Mouse (Mus musculus): ENCODE measurements at regions not wholly inside any gene's neighbourhood (a gene's known extent, or its start where the extent isn't known, plus 50 kb on each side); places are given as distances from the start of the nearest gene placed in this dataset.
A peak's percentile ranks its signal among the peaks of the same experiment; 100 is the strongest.

DNA sequence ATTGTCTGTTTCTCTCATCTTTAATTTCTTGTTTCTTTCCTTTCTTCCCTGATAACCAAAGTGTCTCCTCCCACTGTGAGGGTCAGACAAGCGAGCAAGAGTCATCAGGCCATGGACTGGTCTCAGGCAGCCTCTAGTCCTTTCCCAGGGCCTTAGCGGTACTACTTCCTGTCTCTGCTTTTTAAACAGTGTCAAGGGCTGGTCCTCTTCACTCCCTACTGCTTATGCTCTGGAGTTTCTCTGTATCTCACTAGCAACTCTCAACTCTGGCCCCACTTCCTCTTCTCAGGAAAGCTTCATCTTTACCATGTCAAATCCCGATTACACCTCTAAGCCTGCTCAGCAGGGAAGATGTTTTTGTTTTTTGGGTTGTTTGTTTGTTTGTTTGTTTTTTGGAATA, 124.1 kb downstream of the Pten start:
- no peak for DNase-seq (ENCODE audit: inconsistent ontology term)

DNA sequence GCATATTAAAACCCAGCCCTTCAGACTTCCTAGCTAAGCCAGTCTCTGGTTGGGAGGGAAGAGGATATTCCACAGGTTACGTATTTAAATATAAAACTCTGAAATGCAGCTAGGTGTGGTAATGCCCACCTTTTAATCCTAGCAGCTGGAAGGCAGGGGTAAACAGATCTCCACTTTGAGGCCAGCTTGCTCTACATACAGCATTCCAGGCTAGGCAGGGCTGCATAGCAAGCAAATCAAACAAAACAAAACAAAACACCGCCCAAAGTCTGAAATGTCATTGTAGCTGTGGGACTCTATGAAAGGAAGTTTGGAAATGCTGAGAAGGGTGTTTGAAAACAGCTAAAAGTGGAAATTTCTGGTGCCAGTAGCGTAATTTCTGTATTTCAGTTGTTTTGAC, 127.0 kb downstream of the Pten start:
- DNase-seq (ENCODE audit: inconsistent ontology term) = no peak

DNA sequence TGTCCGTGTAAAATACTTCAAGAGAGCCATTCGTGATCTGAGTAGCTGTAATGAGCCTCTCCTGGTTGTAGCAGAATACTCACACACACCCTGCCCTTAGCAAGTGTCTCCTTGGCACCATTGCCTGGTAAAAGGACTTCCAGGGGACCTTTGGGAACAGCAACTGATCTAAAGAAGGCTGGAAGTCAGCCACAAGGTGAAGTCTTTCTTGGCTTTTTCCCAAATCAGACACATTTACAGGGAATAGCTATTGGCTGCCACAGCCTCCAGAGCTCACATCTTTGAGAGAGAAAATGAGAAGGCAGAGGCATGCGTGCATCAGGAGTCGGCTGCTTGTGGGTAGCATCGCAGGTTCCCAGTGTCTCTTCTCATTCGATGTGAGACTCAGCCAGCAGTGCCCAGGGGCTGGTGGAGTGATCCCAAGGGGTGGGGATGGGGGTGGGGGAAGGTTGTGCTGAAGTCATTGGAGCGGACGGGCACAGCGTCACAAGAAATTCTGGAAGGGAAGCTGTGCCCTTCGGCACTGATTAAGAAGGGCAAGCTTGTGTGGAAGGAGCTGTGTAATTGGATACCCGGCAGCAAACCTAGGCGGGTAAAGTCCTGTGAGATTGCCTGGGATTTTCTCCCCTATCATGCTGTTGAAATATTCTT, 128.3 kb downstream of the Pten start:
- no peak for DNase-seq (ENCODE audit: inconsistent ontology term)

DNA sequence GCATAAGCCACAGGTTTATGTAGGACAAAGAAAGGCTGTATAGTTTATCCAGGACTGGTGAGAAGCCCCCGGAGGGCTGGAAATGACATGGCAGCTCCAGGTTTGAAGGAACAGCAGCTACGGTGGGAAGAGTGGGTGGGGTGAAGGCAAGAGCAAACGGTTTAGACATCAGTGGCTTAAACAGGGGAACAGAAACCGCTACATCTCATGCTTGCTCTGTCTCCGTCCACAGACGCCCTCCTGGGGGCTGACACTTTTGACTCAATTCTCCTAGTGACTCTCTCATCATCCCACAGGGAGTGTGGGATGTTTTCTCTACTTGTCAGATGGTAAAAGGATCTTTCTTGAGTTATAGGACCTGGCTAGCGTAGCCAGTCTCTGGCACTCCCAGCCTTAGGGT, 129.9 kb downstream of the Pten start:
- no peak for DNase-seq (ENCODE audit: inconsistent ontology term)

DNA sequence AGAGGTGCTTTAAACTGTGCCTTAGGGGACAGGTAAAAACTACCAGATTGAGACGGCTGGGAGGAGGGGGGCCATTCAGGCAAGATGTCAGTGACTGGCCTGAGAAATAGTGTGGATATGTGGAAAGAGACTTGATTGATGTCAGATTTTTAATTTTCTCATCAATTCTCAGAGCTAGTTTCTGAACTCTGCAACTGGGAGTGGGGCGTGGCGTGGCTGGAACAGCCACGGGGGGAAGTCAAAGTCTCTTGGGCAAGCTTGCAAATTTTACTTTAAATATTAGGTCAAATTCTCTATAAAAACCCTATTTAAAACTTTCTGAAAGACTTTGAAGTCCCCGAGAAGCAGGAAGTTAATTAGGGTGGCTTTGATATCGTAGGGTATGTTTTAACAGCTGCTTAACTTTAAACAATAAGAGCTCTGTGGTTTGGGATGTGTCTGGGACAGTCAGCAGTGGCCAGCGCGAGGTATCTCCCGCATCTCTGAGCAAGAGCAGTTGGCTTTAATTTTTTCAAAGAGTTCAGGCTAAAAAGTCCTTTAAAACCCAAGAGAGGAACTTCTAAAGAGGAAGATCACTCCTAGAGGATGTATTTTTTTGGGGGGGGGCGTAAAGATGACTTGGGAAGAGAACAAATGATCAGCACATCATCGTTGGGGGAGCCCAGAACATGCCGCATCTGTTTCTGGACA, 131.5 kb downstream of the Pten start:
- DNase-seq (ENCODE audit: inconsistent ontology term) = no peak

DNA sequence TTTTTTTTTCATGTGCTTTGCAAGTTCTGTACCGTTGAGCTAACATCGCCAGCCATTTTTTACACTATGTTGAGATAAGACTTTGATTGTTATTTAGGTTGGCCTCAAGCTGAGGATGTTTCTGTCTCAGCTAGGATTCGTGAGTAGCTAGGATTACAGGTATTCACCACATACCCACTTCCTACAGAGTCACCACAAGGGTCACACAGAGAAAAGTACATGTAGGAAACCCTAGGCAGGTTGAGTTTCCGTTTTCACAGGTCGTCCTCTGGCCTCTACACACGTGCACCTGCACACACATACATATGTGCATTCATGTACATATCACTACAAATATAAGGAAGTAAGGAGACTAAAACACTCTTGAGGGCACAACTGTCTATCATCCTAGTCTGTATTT, 133.5 kb downstream of the Pten start:
- DNase-seq (ENCODE audit: inconsistent ontology term) = no peak

DNA sequence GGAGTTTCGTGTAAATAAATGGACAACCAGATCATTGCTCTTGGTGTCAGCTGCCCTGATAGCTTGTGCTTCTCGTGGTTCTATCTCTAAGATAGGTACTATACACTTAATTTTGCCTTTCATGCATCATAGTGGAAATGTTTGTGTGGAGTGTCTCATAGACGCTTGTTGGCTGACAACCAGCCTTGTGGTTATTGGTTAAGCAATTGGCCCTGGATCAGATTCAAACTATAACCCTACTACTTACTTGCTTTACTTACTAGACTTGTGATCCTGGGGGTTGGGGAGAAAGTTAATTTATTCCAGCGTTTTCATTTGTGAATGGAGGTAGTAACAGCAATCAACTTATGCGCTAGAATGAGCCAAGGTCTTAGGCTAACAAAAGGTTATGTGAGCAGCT, 135.2 kb downstream of the Pten start:
- no peak for DNase-seq (ENCODE audit: inconsistent ontology term)

DNA sequence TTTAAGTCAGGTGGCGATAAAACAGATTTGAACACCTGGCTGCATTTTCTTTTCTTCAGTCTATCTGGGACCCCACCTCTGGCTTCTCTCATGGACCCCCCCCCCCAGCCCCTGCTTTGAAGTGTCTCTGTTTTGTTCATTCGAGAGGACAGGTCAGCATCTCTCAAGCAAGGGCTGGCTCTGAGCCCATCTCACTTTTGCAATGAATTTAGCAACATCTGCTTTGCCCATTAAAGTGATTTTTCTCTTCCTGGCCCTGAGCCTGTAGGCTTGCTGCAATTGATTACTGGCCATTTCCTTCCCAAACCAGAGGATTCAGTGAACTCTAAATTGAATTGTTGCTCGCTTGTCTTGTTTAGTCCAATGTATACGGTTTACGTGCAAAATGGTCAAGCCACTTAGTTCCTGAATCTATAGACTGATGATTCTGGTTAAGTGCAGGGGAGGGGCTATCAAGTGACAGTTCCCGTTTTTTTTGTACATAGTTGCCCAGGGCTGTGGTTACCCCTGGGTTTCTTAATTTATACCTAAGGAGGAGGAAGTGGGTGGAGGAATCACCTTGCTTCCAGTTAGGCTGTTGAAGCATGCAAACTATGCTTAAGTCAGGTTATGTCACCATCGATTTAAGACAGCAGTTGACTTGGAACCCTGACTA, 146.3 kb downstream of the Pten start:
- no peak for DNase-seq (ENCODE audit: inconsistent ontology term)

DNA sequence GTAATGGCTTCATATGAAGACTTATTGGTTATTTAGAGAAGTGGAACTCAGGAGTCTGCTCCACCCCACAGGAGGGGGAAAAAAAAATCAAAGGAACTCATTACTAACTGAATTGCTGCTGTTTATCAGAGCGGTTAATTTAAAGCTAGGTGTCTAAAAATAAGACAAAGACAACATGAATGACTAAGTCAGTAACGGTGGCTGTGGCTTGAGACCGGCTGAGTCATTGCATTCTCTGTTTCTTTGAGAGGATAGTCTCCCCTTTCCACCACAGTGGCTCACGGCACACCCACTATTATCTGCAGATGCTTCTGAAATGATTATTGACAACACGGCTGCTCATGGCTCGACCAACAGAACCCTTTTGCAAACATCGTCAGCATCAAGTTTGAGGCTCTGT, 147.2 kb downstream of the Pten start:
- DNase-seq (ENCODE audit: inconsistent ontology term) = peak; percentile 93

DNA sequence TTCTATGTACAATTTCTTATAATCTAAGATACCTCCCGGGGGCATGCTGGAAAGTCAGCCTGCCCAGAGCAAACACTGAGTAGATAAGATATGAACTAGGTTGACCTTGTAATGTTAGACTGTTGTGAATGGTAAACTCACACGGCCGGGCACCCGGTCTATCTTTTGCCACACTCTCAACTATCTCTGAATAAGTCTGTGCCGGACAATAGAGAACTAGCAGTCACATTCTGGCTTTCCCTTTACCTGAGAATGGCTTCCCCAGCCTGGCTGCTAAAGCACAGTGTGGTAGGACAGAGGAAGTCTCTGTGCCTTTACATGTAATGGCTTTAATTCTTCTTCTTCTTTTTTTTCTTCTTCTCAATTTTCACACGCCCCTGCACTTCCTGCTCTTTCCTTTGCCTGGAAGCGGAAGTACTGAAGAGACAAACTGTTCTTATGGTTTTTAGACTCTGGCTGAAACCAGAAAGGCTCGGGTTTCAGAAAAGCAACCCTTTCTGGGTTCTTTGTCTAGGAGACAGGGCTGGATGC, 148.7 kb downstream of the Pten start:
- DNase-seq (ENCODE audit: inconsistent ontology term) = no peak

DNA sequence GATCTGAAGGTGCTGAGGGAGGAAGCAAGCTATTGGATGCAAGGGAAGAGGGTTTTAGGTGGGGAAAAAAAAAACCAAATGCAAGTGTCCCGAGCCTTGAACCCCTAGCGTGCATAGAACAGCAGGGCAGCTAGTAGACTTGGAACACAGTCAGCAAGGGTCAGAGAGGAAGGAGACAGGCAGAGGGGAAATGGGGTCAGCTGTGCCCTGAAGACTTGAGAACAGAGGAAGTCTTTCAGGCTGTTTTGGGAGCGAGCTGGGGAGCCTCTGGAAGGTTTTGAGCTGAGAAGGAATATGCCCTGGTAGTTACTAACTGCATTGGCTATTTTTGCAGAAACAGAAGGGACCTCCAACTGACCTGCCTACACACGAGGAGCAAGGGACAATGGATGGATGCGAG, 149.5 kb downstream of the Pten start:
- no peak for DNase-seq (ENCODE audit: inconsistent ontology term)

DNA sequence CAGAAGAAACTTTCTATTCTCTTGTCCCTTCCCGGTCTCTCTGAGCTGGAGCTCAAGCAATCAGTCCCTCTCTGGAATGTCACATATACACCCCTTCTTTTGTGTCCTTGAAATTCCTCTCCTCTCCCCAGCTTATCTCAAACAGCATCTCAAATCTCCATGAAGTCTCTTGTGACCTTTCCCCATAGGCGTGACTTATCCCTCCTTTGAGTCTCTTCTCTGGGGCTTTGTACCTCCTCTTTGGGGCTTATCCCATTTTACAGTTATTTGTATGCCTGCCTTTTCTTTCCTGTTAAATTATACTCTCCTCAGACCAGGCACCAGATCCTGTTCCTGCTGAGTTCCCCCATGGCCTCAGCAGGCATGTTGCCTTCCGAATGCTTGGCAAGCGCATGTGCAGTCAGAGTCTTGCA, 152.8 kb downstream of the Pten start:
- no peak for DNase-seq (ENCODE audit: inconsistent ontology term)

DNA sequence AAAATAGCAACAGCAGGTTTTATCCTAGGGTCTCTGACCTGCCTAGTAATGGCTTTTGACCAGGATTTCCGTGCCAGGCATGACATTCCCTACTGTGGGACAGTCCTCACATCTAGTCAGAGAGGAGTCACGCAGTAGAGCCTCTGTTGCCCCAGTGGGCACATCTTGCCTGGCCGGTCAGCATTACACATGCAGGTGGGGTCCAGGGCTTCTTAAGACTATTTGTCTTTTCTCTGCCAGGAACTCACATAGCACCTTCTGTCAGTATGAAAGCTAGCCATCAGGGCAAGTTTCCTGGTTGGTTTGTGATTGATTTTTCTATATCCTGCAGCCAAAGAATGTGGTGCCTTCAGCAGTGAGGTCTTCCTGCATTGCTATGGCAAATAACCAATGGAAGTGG, 155.0 kb downstream of the Pten start:
- DNase-seq (ENCODE audit: inconsistent ontology term) = no peak

DNA sequence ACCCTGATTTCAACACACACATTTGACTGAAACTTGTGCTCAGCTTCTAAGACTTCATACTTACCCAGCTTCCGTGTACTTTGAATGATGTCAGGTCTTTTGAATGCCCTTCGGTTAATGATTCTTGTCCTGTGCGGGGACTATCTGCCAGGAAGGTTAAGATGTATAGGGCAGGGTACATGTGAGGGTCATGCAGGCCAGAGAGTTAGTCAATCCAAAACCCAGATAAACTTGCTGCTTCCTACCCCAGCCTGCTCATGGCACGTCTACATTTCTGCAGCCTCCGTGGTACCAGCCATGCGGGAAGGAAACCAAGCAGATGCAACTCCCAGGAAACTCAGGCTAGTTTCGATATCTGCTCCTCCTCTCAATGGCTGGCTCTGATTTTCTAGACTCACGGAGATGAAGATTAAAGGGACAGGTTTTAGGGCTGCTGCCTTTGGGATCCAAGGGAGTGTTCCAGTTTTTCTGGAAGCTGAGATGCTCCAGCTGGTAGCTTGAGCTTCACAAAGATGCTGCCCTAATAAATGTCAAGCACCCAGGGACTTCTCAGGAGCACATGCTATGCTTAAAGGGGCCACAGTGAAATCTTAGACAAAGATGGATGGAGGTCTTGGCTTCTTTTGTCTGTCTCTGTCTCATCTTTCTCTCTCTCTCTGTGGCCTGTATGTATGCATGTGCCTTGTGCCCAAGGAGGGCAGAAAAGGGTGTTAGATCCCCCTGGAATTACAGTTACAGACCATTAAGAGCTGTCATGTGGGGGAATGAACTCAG, 159.4 kb downstream of the Pten start:
- no peak for DNase-seq (ENCODE audit: inconsistent ontology term)

DNA sequence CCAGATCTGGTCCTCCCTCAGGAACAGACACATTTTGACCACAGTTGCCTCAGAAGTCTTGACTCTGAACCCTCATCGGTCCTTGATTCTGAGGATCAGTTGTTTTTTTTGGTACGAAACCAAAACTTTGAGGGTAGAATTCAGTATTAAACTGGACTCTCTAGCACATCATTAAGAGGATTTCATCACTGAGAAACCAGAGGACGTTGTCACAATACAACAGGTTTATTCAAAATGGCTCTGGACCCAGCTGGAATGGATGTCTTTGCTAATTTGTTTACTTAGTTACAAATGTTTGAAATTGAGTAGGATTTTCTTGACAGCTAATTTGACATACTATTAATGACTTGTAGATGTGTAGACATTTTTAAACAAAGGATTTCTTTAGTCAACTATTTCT, 163.7 kb downstream of the Pten start:
- no peak for DNase-seq (ENCODE audit: inconsistent ontology term)

DNA sequence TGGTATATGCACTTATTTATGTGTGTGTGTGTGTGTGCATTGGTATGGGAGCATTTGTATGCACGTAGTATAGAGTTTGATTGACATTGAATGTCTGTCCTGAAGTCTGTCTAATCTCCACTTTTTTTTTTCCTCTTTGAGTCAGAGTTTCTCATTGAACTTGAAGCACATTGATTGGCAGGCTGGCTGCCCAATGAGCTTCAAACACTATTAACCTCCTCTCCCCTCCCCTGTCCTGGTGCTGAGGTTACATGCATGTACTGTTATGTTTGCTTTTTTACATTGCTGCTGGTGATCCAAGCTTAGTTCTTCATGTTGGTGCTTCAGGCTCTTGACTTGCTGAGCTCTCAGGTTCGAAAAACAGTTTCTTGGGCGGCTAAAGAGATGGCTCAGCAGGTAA, 166.6 kb downstream of the Pten start:
- no peak for DNase-seq (ENCODE audit: inconsistent ontology term)

DNA sequence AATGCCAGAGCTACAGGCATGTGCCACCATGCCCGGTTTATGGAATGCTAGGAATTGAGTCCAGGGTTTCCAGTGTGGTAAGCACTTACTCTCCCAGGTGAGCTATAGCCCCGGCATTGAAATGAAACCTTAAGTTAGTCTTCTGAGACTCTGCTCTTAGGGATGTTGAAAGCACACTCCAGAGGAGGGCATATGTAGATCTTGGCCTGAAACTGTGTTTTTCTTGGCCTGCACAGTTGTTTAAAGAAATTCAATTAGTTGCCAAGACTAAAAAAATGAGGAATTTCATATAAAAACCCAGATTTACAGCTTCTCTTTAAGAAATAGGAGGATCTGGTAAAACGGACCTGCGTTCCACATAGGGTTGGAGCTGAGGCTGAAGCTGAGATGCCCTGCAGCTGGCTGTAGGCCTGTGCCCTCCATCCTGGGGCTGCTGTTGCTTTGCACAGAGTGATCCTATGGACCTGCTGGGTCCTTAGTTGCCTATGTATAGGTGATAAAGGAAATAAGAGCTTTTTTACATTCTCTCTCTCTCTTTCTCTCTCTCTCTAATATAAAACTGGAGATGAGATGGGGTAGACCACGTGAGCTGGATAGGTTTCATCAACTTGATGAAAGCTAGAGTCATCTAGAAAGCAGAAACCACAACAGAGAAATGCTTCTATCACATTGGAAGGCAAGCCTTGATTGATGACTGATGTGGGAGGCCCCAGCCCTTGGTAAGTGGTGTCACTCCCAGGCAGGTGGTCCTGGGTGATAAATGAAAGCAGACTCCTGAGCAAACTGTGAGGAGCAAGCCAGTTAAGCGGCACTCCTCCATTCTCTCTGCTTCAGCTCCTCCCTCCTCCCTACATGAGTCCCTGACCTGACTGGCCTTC, 168.6 kb downstream of the Pten start:
- DNase-seq (ENCODE audit: inconsistent ontology term) = no peak

DNA sequence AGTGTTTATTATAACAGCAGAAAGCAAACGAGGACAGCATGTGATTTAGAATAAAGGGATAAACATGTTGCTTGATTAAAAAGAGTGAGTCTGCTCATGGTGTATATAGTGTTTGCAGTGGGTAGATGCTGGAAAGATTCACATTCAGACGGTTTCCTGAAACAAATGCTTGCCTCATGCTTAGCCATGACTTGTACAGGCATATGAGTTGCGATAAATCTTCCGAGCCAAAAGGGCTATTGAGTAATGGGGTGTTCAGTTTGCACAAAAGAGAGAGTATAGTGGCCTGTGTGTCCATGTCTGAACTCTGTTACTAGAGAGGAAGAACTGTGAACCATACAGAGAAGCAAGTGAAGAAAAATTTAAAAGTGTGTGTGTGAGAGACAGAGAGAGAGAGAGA, 169.3 kb downstream of the Pten start:
- no peak for DNase-seq (ENCODE audit: inconsistent ontology term)

DNA sequence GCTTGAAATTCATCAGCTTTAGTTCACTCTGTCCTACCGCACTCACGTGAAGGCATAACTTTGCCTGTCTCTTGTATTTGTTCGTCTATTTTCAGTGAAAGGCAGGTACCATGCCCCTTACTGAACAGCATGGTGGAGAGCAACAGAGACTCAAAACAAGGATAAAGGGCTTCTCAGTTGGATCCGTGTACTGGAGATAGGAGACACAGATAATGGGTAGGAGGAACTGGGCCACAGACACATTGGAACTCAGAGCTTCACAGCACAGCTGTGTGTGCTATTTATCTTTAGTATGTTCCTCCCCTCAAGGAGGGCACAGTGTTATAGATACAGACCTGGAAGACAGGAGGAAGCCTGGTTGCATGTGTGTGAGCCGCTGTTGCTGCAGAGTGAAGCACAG, 176.4 kb downstream of the Pten start:
- no peak for DNase-seq (ENCODE audit: inconsistent ontology term)

DNA sequence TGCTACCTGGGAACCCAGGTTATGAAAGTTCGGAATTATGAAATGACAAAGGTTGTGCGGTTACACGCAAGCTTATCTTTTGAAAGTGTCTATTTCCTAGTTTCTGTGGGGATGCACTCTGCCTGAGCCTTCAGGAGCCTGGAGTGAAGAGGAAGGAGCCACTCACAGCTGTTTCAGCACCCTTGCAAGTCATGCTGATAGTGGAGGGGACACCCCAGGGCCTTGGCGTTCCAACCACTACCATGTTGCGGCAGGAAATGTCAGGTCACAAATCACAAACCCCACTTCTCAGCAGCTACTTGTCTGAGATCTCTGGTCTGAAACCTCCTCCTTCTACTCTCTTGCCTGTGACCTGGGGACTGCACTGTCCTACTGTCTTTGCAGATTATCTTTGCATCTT, 178.3 kb downstream of the Pten start:
- DNase-seq (ENCODE audit: inconsistent ontology term) = no peak

DNA sequence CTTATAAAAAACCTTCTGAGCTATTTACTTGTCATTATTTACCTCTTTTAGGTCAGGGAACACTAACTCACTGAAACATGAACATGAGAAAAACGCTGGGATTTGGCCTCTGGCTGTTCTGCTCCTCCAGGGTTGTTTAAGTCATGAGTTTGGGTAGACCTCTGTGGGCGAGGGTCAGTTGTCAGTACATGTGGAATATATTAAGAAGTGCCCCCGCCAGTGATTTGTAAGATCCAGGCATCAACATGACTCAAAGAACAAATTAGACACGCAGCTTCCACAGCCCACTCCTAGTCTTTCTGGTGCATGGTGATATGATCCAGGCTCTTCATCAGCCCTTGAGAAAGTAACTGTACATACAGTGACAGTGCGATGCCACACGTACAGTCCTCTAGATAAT, 180.3 kb downstream of the Pten start:
- no peak for DNase-seq (ENCODE audit: inconsistent ontology term)

All from Muller cell, postnatal 12 days (primary cell).